Mouse (Mus musculus): ENCODE data around the gene Gaa.
"Not testable (repeated sequence)": the region's sequence is repeated elsewhere in the genome, so short reads cannot be mapped to it uniquely, and the experiment has no call there.

The Gaa gene

DNA sequence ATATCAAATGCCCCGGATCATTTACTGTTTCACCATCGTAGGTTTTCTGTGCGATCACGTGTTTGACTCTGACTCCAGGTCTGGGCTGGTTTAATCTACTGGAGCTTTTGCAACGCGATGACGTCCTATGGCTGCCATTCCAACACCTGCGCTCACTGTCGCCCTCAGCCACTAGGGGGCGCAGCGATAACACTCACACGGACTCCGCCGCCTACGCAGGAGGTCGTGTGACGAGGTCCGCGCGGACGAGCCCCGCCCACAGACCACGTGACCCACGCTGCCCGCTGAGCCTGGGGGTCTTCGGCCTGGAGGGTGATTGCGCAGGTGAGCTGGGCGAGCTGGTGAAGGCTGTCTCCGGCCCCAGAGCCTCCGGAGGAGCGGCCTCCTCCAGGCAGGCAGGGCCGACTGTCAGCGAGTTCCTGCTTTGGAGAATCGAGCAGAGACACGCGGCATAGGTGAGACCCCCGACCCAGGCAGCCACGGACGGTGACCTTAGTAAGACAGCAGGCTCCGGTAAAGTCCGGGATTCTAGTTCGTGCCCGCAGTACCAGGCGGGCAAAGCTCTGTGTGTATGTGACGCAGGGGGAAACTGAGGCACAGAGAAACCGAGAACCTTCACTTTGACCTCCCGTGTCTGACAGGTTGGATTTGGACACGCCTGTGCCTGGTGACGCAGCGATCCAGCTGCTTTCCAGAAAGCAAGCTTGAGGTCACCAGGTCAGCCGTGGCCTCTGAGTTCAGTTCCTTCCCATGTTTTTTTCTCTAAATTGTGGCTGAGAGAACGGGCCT, at the start of gene Gaa:
TSS of gene Gaa (plus strand) at position 120 of the 789 bp plus-strand sequence.
- DNase-seq (ENCODE audit: low spot score), result peak; percentile 98

DNA sequence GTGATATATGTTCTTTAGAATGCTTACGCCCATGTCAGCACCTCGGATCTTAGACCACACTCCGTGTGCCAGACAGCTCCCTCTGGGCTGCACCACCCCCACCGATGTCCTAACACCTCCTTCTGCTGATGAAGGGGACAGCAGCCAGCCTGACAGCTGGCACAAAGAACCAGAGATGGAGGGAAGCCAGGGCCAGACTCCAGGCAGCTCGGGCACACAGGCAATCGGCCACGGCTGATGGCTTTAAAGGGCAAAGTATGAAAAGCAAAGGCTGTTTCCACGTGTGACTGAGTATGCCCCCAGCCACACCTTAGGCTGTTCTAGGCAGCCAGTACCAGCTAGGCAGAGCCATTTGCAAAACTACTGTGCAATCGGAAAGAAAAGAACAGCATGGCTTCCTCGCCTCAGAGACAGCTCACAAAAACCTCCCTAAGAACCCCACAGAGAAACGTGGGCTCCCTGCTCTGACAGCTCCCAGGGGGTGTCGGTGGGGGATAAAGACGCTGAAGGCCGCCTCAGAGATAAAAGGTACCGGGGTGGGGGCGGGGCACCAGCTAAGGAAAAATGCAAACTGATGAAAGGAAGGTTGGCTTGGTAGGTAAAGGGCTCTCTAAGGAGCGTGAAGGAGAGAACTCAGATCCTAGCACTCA, 47.7 kb upstream of the Gaa start:
- DNase-seq (ENCODE audit: low spot score), result peak; percentile 89

DNA sequence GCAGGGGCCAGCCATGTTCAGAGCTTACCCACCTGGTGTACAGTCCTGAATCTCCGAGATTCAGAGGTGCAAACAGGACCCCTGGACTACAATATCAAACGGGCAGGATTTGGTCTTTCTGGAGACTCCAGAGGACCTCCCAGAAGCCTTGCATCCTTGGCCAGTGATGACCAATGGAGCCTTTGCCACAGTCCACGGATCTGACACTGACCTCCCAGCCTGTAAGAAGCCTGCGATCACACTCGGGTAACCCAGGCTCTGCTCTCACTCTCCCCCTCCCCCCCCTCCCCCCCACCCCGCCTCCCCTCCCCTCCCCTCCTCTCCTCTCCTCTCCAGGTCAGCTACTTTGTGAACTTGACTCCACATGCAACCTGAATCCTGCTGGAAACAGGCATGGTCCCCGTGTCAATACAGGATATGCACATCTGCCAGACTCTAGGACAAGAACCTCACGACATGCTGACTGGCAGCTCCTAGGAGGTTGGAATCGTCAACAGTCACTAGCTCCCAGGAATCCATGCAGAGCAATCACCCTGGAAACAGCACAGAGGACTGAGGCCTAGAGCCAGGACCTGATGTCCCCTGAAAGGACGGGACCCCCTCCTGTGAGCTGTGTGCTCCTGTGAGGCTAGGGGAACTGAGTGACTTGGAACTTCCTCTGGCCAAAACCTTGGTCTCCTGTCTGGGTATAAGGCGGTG, 45.7 kb upstream of the Gaa start:
- no peak for DNase-seq (ENCODE audit: low spot score)

DNA sequence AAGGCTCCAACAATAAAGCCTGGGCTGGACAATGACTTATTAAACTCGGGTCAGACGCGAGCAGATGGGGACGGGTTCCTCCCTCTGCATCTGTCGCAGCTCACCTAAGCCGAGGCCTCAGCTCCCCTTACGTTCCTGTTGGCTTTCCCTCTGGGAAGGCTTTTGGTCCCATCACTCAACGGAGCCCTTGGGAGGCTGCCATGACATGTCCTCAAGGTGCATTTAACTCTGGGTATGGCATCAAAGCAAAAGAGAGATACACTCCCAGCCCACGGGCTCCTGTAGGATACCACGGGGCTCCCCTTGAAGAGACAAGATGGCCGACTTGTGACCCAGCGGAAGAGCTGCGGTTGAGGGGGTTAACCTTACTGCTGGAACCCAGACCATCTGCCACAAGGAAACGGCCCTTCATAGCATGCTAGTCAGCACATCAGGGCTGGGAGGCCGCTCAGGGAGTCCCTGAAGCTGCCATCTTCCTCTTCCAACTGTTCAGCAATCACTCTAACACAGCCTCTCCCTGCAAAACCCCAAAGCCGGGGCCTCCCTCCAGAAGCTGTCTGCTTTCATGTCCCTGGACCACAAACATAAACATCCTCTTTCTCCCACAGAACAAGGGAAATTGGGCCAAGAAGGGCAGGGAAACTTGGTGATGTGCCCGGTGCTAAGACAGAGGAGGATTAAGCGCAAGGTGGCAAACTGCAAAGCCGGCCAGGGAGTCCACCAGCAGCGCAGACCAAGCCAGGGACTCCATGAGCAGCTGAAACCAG, 44.4 kb upstream of the Gaa start:
- peak; percentile 96 for DNase-seq (ENCODE audit: low spot score)

DNA sequence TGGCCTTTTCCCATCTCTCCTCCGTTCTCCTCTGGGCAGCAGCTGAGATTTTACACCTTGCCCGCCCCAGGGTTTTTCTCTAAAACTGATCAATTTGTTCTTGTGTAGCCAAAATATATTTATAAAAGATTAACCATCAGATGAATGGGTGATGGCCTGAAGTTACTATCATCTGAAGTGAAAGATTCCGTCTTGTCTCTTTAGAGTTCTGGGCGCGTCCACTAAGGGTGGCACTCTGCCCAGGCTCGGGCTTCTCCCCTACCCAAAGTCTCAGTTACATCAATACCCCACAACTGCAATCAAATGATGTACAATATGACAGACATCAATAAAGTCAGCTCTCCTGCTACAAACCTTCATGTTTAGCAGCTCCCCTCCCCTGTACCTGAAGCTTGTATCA, 42.8 kb upstream of the Gaa start:
- no peak for DNase-seq (ENCODE audit: low spot score)

DNA sequence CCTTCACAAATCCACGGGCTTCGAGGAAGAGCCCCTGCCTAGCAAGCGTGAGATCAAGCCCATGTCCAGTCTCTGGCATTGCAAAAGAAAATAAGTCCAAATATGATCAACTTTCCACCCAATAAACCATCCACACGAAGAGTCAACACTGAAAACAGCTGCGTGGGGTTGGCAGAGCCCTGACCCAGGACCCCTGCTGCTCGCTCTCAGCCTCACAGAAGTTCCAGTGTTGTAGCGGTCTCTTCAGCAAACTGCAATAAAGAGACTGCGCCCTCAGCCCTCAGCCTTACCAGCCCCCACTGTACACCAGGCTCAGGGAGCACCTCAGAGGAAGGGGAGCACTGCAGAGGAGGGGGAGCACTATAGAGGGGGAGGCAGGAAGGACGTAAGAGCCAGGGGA, 42.1 kb upstream of the Gaa start:
- DNase-seq (ENCODE audit: low spot score), result no peak

DNA sequence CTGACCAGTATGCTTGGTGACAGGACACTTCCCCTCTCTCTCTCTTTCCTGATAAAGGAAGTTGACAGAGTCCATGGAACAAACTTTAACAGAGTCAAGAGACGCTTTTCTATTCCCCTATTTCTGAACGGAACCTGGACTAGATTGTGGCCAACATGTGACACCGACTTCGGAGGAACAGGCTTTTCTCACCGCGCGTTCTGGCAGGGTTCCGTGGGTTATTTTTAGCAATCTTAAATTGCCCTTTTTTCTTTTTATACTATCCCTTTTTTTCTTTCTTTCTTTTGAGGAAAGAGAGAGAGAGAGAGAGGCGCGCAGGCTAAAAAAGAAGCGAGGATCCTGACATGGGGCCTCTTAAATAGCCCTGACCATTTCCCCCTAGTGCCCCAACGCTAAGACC, 40.1 kb upstream of the Gaa start:
- DNase-seq (ENCODE audit: low spot score), result no peak

DNA sequence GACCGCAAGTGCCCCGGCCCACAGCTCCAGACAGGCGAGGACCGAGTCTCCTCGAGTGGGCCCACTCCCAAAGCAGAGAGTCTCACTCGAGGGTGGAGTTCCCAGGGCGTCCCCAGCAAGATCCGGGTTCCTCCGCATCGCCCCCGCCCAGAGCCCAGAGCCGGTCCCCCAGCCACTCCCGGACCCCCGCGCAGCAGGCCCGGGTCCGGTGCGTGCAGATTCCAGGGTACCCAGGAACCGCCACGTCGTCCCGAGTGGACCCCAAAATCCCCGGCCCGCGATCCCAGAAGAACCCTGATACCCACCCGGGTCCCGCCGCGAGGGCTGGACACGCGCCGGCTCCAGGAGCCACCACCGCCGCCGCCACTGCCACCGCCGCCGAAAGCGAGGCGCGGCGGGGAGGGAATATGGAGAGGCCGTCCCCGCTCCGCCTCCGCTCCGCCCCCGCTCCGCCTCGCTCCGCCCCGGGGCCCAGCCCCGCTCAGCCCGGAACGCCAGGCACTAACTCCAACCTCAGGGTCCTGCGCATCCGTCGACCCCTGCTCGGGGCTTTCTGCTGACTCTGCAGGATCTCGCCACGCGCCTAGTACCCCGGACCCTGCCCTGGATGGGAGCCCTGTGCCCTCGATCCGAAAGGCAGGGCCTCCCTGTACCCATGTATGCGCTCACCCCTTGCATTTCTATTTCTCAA, 39.5 kb upstream of the Gaa start, which contains the start of the genes Tbc1d16 and Ccdc40:
TSS of gene Tbc1d16 (minus strand) at position 409 of the 691 bp plus-strand sequence.
TSS of gene Ccdc40 (plus strand) at position 482 of the 691 bp plus-strand sequence.
- DNase-seq (ENCODE audit: low spot score), result peak; percentile 72

DNA sequence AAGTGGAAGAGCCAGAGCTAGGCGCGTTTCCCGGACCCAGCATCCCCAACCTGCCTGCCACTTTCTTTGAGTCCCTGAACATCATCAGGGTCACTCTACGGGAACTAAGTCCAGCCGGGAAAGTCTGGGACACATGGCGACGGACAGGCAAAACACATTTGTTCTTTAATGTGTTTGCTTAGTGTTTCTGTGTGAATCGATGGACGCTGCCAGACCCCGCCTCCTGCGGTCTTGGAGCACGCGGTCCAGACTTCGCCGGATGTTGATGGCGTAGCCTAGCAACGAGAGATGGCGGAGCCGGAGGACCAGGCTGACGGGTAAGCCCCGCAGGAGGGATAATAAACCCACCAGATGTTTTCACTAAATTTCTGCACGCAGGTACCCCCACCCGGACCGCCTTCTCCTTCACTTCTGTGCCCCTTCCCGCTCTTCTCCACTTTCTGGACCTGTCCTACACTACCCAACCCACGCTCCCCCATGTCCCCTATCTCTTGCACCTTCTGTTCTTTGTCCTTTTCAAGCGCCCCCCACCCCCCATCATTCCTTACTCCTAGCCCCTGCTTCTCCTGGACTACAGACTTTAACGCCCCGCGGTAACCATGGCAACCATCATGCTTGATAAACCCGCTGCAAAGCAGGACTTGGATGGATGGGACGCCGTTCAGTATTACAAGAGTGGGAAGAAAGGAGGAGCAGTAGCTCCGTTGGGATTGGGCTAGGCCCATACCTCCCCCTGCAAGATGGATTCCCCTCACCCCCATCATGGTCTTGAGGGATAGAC, 38.7 kb upstream of the Gaa start:
- no peak for DNase-seq (ENCODE audit: low spot score)

DNA sequence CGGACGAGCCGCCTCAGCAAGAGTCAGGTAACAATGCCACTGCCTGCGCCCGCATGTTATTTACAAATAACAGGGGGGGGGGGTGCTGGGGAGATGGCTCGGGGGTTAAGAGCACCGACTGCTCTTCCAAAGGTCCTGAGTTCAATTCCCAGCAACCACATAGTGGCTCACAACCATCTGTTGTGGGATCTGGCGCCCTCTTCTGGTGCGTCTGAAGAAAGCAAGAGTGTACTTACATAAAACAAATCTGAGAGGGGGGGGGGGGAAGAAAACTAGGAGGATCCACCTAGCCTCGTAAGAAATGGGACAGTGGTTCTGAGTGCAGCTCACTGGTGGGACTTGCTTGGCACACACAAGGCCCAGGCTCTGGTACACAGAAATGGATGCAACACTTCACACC, 32.9 kb upstream of the Gaa start:
- DNase-seq (ENCODE audit: low spot score), result no peak

DNA sequence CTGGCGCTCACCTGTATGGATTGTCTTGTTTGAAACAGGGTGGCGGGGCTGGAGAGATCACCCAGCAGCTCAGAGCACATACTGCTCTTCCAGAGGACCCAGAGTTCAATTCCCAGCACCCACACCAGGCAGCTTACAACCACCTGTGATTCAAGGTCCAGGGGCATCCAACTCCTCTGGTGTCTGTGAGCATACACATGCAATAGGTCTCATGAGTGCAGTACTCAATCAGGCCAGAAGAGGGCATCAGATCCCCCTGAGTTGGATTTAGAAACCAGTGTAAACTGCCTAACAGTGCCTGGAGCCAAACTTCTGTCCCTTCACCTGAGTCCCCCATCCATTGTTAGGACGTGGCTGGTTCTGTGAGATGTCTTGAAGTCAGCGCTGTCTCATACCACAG, 32.1 kb upstream of the Gaa start:
- DNase-seq (ENCODE audit: low spot score), result no peak

DNA sequence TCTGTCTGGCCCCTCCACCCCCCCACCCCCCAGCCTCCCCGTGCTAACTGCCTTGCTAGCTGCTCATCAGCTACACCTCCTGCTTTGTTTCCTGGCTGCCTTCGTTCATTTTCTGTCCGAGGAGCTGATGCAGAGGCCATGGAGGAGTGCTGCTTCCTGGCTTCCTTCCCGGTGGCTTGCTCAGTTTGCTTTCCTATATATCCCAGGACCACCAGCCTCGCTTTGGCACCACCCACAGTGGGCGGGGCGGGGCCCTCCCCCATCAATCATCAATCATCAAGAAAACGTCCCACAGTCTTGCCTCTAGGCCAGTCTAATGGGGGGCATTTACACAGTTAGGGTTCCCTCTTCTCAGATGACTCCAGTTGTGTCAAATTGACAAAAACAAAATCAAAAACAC, 31.3 kb upstream of the Gaa start:
- DNase-seq (ENCODE audit: low spot score), result no peak

DNA sequence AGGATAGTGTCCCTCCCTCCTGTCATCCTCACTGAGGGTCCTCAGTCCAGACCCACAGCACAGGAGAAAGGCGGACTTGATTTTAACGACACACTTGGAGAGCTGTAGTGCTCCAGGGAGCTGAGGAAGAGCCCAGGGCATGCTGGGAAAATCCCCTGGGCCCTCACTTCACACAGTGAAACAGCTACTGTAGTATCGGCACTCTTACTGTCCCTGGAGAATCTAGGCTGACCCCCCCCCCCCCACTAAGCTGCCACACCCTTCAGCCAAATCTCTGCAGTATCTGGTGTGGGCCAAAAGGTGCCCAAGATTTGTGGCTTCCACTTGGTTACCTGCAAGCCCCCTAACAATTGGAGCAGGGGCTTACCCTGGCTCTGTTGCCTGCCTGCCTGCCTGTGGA, 30.7 kb upstream of the Gaa start:
- no peak for DNase-seq (ENCODE audit: low spot score)

DNA sequence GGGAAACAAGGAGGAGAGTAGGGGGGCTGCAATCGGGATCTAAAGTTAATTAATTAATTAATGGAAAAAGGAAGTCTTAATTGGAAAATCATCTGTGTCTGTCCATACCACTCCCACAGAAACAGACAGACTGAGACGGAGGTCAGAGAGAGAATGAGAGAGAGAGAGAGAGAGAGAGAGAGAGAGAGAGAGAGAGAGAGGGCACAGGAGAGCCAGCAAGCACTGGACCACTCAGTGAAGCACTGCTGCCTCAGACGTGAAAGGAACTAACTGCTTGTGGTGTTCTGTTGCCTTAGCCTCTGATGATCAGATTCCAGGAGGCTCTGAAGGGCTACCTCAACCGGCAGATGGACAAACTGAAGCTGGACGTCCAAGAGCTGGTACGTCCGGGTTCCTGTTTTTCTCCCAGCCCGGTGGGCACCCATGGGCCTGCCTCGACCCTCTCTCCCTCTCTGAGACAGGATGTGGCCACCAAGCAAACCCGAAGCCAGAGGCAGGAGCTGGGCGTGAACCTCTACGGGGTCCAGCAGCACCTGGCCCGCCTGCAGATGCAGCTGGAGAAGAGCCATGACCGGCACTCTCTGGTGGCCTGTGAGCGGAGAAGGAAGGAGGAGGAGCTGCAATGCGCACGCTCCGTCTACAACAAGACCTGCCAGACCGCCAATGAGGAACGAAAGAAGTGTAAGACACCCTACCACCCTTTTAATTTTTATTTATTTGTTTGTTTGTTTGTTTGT, 30.0 kb upstream of the Gaa start:
- DNase-seq (ENCODE audit: low spot score), result no peak

DNA sequence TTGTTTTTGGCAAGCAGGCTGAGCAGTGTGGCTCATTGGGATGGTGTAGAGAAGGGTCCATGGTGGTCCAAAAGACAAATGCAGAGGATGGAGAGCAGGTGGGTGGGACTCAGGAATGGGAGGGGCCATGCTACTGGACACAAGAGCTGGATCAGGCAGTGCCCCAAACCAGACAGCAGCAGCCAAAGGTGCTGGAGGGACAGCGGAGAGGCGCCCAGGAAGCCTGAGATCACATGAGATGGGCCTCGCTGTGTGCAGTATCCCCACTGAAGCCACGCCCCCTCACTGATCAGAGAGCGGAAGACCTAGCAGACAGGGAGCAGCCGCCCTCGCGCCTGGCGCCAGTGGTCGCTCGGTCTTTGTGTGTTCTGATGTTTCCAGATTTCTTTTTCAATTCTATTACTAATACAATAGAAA, 29.4 kb upstream of the Gaa start:
- DNase-seq (ENCODE audit: low spot score), result no peak

DNA sequence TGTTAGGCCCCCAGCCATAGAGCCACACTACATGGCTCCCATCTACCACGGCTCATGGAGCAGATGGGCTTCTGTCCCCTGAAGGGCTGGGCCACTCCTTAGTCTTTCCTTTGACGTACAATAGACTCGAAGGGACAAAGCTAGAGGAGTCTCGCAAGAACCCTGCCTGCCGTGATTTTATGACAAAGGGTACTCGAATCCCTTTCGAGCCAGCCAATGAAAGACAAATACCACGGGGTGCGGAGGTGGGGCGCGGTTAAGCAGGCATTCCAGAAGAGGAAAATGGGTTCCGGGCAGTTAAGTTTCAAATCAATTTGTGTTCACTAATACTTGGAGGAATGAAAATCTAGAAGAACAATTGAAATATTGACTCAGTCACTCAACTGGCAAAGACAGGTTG, 28.2 kb upstream of the Gaa start:
- DNase-seq (ENCODE audit: low spot score), result no peak

DNA sequence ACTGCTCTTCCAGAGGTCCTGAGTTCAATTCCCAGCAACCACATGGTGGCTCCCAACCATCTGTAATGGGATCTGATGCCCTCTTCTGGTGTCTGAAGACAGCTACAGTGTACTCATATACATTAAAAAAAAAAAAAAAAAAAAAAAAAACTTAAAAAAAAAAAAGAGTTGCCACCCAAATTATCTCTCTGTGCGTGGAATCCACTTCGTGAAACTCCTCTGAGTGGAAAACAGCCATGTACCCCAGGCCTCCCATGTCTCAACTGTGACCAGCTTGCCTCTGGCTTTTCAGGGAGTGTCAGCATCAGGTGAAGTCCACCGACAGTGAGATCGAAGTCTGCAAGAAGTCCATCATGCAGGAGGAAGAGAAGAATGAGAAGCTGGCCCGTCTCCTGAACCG, 22.1 kb upstream of the Gaa start:
- DNase-seq (ENCODE audit: low spot score), result not testable (repeated sequence)

DNA sequence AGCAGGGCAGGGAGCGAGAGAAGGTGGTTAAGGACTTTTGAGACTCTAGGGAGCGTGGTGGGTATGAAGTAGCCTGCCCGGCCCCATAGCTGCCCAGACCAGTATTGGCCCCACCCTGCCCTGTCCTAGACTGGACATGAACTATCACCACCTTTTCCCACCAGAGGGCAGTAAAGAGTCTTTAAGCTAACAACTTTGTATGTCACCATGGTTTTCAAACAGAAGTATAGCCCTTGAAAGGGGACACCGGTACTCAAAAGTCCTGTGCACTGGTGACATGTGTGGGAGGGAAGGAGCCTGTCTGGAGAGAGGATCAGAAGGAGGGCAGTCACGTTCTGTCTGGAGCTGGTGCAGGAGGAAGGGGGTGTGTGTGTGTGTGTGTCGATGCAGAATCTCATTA, 18.7 kb upstream of the Gaa start:
- peak; percentile 89 for DNase-seq (ENCODE audit: low spot score)

DNA sequence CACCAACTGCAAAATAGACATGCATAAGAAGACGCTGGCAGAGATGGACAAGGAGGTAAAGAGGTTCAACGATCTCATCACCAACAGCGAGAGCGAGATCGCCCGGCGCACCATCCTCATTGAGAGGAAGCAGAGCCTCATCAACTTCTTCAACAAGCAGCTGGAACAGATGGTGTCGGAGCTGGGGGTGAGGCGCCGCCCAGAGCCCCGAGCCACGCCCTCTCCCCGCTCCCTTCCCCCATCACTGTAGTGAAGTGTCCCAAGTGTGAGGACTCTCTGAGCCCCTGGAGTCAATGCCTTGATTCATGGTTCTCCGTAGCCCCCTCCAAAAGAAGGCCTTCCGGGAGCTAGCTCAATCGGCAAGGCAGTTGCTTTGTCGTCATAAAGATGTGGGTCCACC, 16.7 kb upstream of the Gaa start:
- DNase-seq (ENCODE audit: low spot score), result no peak
